Mouse (Mus musculus): ENCODE data around the gene Gm10638.

DNA sequence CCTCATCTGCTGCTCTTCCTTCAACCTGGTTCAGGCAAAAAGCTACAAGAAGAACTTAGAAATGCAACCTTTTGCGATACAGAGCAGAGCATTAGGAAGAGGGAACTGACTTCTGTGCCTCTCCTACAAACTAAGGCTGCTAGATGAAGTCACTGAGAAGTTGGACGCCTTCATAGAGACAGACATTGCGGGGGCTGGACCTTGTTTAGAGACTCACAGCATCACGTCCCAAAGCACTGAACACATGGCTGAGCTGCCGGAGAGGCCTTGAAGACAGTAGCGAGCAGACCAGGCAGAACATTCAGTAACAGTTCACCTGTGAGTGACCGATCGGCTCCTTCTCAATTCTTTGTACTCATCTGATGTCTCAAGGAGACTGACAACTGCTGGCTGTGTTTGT is 35.6 kb downstream of the Gm10638 start:
- TF ChIP-seq CTCF (IDR thresholded peaks at IDR 0.05; ENCODE audit: extremely low read depth, insufficient read depth, insufficient read length, insufficient replicate concordance) (no peak), POLR2A (IDR thresholded peaks at IDR 0.05; ENCODE audit: low read depth, low read length) (no peak)

All from spleen, adult 2 months (tissue).